Mouse (Mus musculus): ENCODE measurements around the gene Slc36a4. TPM values are rescaled to one million over a fixed set of nuclear protein-coding genes. Genes with fewer than 3 reads are reported as not detected.

Slc36a4 gene
- polyA plus RNA-seq (2015; fragmentation: Illumina TruSeq; extraction: RNeasy Lipid Tissue Mini Kit (QIAGEN cat#74804); ENCODE audit: insufficient read depth, low read depth, low replicate concordance) = 2.4 TPM

GRCm38 (mm10) chr9:15709599-15710381, at the start of gene Slc36a4:
Gene Slc36a4, plus strand, starts transcription at chr9:15709738.

Other genes starting within 250 kb of the Slc36a4 start
- gene Smco4, start 216.3 kb upstream of the Slc36a4 start, polyA plus RNA-seq (2015; fragmentation: Illumina TruSeq; extraction: RNeasy Lipid Tissue Mini Kit (QIAGEN cat#74804); ENCODE audit: insufficient read depth, low read depth, low replicate concordance) = 15.8 TPM
- gene Deup1, start 81.8 kb upstream of the Slc36a4 start, polyA plus RNA-seq (2015; fragmentation: Illumina TruSeq; extraction: RNeasy Lipid Tissue Mini Kit (QIAGEN cat#74804); ENCODE audit: insufficient read depth, low read depth, low replicate concordance) = not detected
- gene Mtnr1b, start 164.8 kb downstream of the Slc36a4 start, polyA plus RNA-seq (2015; fragmentation: Illumina TruSeq; extraction: RNeasy Lipid Tissue Mini Kit (QIAGEN cat#74804); ENCODE audit: insufficient read depth, low read depth, low replicate concordance) = not detected